Mouse (Mus musculus) adrenal gland, adult 2 months (tissue): ENCODE results near the gene Igf1r. TPM values are rescaled to one million over a fixed set of nuclear protein-coding genes. Genes with fewer than 3 reads are reported as not detected.
"Not testable (repeated sequence)": the region's sequence is repeated elsewhere in the genome, so short reads cannot be mapped to it uniquely, and the experiment has no call there.

ENCODE experiments used
- DNase-seq: peaks from one replicate; pipeline ENCODE4 v3.0.0; 2021
- polyA plus RNA-seq: library from polyadenylated mRNA; depleted of rRNA; stranded (reverse); fragments of >200 nt; gene quantifications from 2 replicates; pipeline ENCODE4 v1.2.3, GENCODE M21; 2012
- total RNA-seq, 2 experiments: library from RNA; stranded (reverse); gene quantifications; 2 replicates each; pipeline ENCODE4 v1.2.3; 2021

Gene Igf1r
- total and polyA plus RNA-seq, 3 experiments: 21.3 to 95.1 (median 41.2) TPM

- no peak for DNase-seq
These were observed 317.9 kb downstream of the Igf1r start for GRCm38 (mm10) chr7:68270551-68270950.

GRCm38 (mm10) chr7:68271816-68272215, 319.2 kb downstream of the Igf1r start:
- DNase-seq: no peak

- DNase-seq: no peak
These were observed 320.0 kb downstream of the Igf1r start for GRCm38 (mm10) chr7:68272607-68273006.

GRCm38 (mm10) chr7:68273515-68273914, 320.9 kb downstream of the Igf1r start, which contains the start of gene Fam169b:
Gene Fam169b, plus strand, starts transcription at chr7:68273839.
- DNase-seq: no peak

- no peak for DNase-seq
These were observed 321.6 kb downstream of the Igf1r start for GRCm38 (mm10) chr7:68274218-68274617.

- DNase-seq: no peak
These were observed 322.3 kb downstream of the Igf1r start for GRCm38 (mm10) chr7:68274951-68275350.

- DNase-seq: not testable (repeated sequence)
These were observed 322.8 kb downstream of the Igf1r start for GRCm38 (mm10) chr7:68275445-68275837.

- peak; percentile 20 for DNase-seq
These were observed 323.5 kb downstream of the Igf1r start for GRCm38 (mm10) chr7:68275838-68276731.

- DNase-seq: no peak
These were observed 324.6 kb downstream of the Igf1r start for GRCm38 (mm10) chr7:68277054-68277896.

GRCm38 (mm10) chr7:68277897-68278270, 325.3 kb downstream of the Igf1r start:
- no peak for DNase-seq

GRCm38 (mm10) chr7:68278385-68278784, 325.8 kb downstream of the Igf1r start:
- no peak for DNase-seq

- no peak for DNase-seq
These were observed 326.3 kb downstream of the Igf1r start for GRCm38 (mm10) chr7:68278908-68279307.

GRCm38 (mm10) chr7:68279481-68279880, 326.9 kb downstream of the Igf1r start:
- no peak for DNase-seq

GRCm38 (mm10) chr7:68280352-68280869, 327.8 kb downstream of the Igf1r start:
- DNase-seq: no peak

- DNase-seq: no peak
These were observed 328.7 kb downstream of the Igf1r start for GRCm38 (mm10) chr7:68281341-68281740.

GRCm38 (mm10) chr7:68282304-68283132, 329.9 kb downstream of the Igf1r start:
- no peak for DNase-seq

- DNase-seq: not testable (repeated sequence)
These were observed 330.5 kb downstream of the Igf1r start for GRCm38 (mm10) chr7:68283133-68283520.
